Mouse (Mus musculus) c-Kit-negative CD71-positive TER-119-positive erythroid progenitor cells, embryonic 14.5 days (primary cell): Measurements from ENCODE around the gene Zfp518b.

ENCODE experiments used
- DNase-seq: peaks from one replicate; pipeline ENCODE4 v3.0.0-alpha.2; 2013; ENCODE audit warnings: low read depth, low spot score

The Zfp518b gene

DNA sequence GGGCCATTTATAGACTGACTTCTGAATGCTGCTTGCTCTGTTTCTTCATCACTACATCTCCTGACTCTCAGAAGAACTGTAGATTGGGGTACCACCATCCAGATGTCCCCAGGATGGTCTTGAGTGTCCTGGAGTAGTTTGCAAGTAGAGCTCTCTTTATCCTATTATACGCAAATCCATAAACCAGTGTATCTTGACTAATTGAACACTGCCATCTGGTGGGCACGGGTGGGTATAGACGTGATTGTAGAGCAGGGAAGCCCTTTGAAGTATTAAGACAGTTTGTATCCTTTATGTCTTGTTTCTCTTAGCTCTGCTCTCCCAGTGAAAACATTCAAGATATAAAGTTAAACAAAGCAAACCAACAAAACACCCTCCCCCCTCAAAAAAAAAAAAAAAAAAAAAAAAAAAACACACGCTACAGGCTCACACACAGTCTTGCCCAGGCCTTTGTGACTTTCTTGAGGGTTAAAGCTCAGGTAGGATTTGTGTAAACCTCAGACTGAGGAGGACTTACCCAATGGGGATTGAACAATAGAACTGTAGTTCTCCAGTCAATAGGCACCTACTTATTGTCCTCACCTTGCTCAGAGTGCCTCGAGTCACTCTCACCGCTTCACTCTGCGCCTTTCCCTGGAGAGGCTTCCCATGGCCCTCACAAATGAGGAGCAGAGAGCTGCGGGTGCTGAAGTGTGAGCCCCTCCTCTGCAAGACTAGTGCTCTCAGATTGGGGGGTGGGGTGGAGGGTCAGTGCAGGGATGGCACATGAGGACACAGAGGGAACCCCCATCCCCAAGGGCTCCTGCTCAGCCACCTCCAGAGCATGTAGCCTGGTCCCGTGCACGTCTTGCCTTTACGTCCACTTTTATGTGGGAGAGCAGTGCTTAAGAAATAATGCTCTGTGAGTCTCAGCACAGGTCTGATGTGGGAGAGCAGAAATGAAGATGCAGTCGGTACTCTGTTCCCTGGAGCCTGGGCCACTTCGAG is 51.9 kb downstream of the Zfp518b start:
- DNase-seq: peak; percentile 20

DNA sequence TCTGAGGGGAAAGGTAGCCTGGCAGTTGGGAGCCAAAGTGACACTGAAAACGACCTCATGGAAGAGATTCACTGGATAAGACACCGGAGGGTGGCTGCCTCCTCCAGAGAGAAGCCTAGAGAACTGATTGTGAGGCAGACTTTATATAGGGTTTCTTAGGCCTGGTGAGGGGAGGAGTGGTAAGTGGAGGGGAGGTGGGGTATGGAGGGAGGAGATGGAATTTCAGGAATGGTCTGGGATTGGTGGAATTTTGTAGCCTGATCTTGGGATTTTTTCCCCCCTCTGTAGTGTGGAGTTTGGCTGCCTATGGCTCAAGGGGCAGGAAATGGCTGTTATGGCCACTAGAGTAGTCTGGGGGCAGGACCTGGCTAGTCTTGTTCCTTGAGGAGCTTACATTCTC is 56.6 kb downstream of the Zfp518b start:
- no peak for DNase-seq

DNA sequence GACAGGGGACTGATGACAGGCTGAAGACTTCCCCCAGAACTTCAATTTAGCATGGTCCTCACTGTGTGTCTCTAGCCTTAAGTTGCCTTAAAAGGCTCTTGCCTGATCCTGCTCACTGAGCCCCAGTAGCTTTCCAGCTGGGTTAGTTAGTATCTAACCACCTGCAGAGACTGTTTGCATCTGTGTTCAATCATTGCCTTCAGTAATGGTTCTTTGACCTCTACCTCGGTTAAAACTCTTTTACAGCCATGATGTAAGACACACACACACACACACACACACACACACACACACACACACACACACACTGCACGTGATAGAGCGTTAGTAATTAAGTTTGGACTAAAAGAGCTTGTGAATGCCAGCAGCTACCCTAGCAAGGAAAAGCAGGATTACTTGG is 57.7 kb downstream of the Zfp518b start:
- DNase-seq: no peak

DNA sequence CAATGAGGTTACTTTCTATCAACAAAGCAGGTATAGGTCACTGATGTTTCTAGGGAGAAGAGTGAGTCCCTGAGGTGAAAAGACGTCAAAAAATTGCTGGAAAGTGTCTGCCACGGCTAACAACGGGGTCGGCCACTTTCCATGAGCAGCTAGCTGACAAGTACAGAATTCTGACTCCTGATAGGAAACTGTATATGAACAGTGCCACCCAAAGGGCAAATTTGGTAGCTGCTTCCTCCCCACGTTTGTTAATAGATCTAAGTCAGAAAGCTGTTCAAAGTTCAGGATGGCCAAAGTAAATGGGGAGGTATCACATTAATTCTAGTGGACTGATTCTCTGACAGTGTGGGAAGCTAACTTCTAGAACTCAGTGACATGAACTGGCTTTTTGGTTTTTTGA is 63.8 kb downstream of the Zfp518b start:
- DNase-seq: no peak

DNA sequence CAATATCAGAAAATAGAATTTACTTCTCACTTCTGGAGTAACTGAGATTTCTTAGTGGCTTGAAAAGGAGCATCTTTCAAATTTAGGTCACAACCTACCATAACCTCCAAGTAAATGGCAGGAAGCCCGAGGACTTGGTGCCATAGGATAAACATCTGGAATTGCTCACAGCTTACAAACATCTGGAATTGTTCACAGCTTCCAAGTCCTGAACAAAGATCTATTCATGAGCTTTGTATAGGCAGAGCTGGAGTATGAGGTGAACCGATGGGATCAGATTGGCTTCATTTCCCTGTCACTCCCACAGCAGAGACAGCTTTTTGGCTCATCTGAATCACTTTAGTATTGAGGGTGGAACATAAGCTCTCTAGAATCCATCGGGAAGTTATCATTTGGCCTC is 65.7 kb downstream of the Zfp518b start:
- DNase-seq: no peak
